Mouse (Mus musculus) left cerebral cortex, postnatal 36 days (tissue): ENCODE results near the gene Prss50. TPM values are rescaled to one million over a fixed set of nuclear protein-coding genes. Genes with fewer than 3 reads are reported as not detected.

Experiments
- DNase-seq, 2 experiments: peaks; one replicate each; pipeline ENCODE4 v3.0.0; 2021 to 2022; ENCODE audit warnings: low spot score in 2 of 2, mixed read lengths in 1 of 2
- intact Hi-C: fragments of 180-260 bp; cut with DNase I; formaldehyde crosslinking; loops from one replicate; pipeline ENCODE4 v1.15.1; 2025
- total RNA-seq, 2 experiments: library from RNA; stranded (reverse); gene quantifications; 2 replicates each; pipeline ENCODE4 v1.2.3; 2021

Gene Prss50
- total RNA-seq, 2 experiments from 2014 or later: 0.48 to 0.72 TPM

DNA sequence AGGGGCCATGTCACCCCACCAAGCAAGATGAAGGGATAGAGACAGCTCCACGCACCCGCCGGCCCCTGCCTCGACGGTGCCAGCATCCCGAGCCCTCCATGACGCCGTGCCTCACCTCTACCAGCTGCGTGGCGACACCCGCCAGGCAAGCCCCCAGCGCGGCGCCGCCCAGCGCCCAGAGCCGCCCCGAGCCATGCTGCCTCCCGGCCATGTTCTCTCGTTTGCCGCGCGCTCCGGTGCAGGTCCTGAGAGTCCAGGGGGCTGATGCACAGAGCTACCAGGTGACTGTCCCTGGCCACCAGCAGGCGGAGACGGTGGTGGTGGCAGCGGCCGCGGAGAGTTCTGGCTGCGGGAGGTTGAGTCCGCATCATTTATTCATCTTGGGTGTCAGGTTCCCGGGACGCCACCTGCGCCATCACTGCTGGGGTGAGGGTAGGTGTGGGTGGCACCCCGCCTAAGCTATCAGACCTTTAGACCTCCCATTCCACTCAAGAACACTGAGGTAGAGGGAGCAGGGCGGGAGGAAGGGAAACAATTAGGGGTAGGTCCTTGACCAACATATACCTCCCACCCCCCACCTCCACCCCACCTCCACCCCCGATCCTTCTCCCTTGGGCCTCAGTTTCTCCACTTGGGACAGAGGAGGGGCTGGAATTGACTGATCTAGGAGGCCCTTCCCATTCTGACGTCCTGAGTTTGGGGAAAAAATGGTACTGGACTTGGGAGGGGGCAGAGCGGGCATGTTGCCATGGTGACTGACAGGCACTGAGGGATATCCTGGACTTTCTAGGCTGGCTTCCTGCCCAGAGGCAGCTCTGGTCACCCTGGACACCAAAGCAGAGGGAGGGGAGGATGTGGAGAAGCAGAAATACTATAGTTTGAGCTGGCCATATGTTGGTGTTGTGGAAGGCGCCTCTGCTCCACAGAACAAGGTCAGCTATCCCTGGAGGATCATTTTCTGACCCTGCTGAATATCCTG lies 16.2 kb downstream of the Prss50 start:
- intact Hi-C loops: loop anchor here (5.0 kb wide), 2 partner anchors 92 to 462 kb away; no protein-coding TSS in a partner anchor
- DNase-seq: no peak

GRCm38 (mm10) chr9:110874660-110875191 lies 17.0 kb downstream of the Prss50 start:
- intact Hi-C loops: loop anchor here (5.0 kb wide), 2 partner anchors 92 to 462 kb away; no protein-coding TSS in a partner anchor

DNA sequence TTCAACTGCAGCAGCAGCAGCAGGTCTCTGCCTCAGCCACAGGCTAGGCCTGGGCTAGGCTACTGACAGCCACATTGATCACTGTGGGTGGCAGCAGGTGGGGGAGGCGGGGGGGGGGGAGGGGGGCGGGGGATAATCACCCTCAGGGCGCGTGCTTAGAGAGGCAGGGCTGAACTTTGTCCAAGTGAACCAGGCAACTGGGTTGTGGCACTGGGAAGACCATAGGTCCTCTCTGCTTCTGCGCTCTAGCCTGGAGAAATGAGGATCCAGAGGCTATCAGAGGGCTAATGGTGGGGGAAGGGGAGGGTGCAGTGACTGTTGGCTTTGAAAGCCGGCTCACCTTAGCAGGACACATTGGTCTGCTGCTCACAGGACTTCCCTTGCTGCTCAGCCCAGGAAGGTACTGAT lies 17.5 kb downstream of the Prss50 start:
- intact Hi-C loops: no loop called here
- no peak for DNase-seq

More at GRCm38 (mm10) chr9:110874660-110875191, 17.0 kb downstream of the Prss50 start:
- DNase-seq: no peak

GRCm38 (mm10) chr9:110877353-110877752 lies 19.6 kb downstream of the Prss50 start:
- intact Hi-C loops: no loop called here
- DNase-seq: no peak

DNA sequence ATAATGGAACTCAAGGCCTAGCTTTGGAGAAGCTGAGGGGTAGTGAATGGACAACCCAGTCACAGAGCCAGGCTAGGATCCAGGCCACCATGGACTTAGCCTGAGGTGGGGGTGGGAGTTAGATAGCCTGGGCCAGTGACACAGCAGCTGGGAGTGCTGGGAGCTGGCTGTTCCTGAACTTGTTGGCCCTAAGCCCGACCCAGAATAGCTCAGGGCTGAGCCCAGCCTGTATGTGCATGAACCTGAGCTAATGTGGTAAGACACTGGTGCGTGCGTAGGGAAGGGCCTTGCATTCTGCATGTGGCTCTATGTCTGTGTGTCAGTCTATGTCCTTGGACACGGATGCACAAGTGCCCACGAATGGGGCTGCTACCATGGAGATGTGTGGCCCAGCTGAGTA lies 20.1 kb downstream of the Prss50 start:
- DNase-seq: no peak
- intact Hi-C loops: no loop called here

GRCm38 (mm10) chr9:110879191-110879920 lies 21.6 kb downstream of the Prss50 start, which contains the start of gene Als2cl:
Gene Als2cl, plus strand, starts transcription at chr9:110879870.
- peak in 1 of 2 experiments; percentile 18 for DNase-seq
- intact Hi-C loops: no loop called here

- DNase-seq: peak in 1 of 2 experiments; percentile 22
- intact Hi-C loops: no loop called here
Observed at GRCm38 (mm10) chr9:110879998-110880561, 22.3 kb downstream of the Prss50 start, which contains the start of gene Tmie. Gene Tmie, minus strand, starts transcription at chr9:110880113.

DNA sequence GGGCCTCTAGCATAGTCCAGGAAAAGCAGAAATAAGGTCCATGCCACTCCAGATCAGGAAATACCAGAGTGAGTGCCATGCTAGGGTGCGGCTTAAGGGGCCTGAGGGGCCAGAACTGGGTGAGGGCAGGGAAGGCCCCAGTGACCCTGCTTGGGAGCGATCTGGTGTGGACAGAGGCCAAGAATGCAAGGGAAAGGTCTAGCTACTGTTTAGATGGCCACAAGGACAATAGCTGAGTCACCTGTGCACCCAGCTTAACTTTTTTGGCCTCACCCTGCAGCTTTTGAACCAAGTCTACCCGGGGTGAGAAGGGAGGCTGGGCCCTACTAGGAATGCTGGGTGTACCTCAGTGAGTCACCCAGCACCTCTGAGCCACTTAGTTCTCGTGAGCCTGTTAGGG lies 23.0 kb downstream of the Prss50 start:
- DNase-seq: no peak
- intact Hi-C loops: no loop called here

GRCm38 (mm10) chr9:110881953-110882352 lies 24.2 kb downstream of the Prss50 start:
- intact Hi-C loops: no loop called here

DNA sequence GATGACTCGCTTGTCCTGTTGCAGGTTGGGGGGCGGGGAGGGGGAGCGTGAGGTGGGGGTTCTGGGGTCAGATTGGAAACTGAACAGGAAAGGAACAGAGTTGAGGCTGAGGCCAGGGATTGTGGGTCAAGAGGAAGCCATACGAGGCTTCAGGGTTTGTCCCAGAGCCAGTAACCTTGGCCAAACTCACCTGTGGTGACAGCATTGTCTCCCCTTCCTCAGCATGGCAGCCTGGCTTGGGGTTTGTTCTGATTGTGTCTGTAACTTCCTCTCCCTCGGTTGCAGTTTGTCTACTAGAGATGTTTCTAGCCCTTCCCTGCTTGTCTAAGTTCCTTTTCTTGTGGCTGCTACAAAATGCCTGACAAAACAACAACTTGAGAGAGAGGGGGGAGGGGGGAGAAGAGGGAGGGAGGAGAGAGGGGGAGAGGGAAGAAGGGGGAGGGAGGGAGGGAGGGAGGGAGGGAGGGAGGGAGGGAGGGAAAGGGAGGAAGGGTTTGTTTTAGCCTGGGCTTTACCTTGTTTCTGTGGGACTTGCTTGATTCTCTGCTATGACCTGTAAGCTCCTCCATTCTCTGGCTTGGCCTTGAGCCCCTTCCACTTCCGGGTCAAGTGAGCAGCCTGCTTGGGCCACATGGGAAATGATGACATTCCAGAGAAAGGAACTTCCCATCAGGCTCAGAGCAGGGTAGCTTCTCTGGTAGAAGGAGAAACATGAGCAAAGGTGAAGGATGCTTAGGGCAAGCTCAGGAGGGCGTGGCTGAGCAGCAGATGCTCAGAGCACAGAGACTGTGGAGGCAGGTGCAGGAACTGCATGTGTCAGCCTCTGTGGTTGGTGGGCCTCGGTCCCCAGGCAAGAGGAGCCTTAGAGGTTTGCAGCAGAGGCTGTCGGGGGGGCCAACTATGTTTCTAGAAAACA lies 29.9 kb downstream of the Prss50 start:
- intact Hi-C loops: no loop called here
- no peak for DNase-seq

More at GRCm38 (mm10) chr9:110881953-110882352, 24.2 kb downstream of the Prss50 start:
- no peak for DNase-seq

- no peak for DNase-seq
- intact Hi-C loops: no loop called here
Observed at GRCm38 (mm10) chr9:110888935-110889334, 31.2 kb downstream of the Prss50 start.

- intact Hi-C loops: no loop called here
Observed at GRCm38 (mm10) chr9:110890026-110890783, 32.4 kb downstream of the Prss50 start.

DNA sequence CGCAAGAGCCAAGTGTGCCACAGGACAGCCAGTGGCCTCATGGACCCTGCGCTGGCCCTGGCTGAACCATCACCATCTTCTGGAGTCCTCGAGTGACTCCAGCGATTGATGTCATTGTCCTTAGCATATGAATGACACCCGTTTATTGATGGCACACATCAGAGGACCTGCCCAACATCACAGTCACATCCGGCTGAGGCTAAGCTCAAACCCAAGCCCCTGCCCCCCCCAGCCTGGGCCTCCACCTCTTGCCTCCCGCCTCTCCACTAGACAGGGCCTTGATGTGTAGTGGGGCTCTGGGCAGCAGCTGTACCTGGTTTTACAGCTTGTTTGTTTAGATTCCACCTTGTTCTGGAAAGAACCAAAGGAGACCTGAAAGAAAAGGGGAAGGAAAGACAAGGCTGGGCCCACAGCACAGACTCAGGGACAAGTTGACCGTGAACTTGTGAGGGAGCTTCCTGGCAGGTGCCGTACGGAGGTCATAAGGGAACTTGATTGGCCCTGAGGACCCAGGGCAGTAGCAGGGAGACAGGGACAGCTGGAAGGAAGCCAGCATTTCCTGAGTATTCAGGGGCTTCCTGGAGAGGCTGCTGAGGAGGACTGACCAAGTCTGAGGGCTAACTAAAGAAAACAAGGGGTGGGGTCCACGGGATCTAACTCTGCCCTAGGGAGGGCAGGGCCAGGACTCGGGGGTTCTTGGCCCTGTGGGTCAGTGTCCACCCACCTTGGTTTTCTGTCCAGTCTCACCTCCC lies 33.5 kb downstream of the Prss50 start:
- intact Hi-C loops: no loop called here
- no peak for DNase-seq

More at GRCm38 (mm10) chr9:110890026-110890783, 32.4 kb downstream of the Prss50 start:
- no peak for DNase-seq

DNA sequence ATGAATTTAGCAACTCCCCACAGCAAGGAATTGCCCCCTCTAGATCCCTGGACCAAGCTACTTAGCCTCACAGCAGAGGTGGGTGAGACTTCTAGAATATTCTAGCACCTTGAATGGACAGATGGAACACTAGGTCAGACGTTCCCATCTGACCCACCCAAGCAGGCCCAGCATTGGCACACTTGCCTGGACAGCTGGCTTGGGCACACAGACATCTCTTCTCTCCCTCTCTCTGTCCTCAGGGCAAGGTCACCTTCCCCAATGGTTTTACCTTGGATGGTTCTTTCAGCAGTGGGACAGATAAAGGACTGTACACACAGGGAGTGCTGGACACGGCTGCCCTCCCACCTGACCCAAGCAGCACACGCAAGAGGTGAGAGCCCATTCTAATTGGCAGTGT lies 34.8 kb downstream of the Prss50 start:
- intact Hi-C loops: no loop called here
- DNase-seq: no peak

GRCm38 (mm10) chr9:110893429-110893828 lies 35.7 kb downstream of the Prss50 start:
- intact Hi-C loops: no loop called here
- no peak for DNase-seq

- intact Hi-C loops: no loop called here
- no peak for DNase-seq
Observed at GRCm38 (mm10) chr9:110895507-110895906, 37.7 kb downstream of the Prss50 start.

DNA sequence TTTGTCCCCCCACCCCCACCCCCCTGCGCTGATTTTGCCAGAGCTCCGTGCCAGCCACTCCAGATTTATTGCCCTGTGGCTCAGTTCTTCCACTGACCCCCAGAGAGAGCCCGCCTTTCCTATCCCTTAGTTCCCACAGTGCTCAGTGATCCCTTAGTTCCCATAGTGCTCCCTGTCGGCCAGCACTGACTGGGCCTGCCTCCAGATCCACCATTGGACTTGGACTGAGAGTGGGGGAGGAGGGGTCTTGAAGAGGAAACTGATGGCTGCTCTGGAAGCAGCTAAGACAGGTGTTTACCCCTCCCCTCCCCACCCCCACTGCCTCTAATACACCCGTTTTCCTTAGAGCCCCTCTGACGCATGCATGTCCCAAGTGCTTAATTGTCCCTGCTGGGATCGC lies 38.2 kb downstream of the Prss50 start:
- intact Hi-C loops: no loop called here
- no peak for DNase-seq
